Mouse (Mus musculus) liver (tissue): ENCODE data around the gene Klb.

Experiments
- DNase-seq: peaks from one replicate; pipeline ENCODE4 v3.0.0-alpha.2; 2020; ENCODE audit warnings: mixed read lengths

The Klb gene

DNA sequence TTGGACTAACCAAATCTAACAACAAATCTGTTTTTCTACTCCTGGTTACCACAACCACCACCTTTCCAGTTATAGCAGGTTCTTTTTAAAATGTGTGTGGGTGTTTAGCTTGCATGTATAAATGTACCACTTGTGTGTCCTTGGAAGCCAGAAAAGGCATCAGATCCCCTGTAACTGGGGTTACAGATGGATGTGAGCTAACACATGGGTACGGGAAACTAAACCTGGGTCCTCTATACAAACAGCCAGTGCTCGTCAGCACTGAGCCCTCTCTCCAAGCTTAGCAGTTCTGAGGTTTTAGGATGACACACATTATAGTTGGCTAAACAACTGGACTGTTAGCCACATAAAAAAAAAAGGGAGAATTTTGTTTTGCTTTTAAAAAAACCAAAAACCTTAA lies 37.6 kb downstream of the Klb start:
- no peak for DNase-seq

GRCm38 (mm10) chr5:65387008-65387867 lies 39.1 kb downstream of the Klb start:
- no peak for DNase-seq

DNA sequence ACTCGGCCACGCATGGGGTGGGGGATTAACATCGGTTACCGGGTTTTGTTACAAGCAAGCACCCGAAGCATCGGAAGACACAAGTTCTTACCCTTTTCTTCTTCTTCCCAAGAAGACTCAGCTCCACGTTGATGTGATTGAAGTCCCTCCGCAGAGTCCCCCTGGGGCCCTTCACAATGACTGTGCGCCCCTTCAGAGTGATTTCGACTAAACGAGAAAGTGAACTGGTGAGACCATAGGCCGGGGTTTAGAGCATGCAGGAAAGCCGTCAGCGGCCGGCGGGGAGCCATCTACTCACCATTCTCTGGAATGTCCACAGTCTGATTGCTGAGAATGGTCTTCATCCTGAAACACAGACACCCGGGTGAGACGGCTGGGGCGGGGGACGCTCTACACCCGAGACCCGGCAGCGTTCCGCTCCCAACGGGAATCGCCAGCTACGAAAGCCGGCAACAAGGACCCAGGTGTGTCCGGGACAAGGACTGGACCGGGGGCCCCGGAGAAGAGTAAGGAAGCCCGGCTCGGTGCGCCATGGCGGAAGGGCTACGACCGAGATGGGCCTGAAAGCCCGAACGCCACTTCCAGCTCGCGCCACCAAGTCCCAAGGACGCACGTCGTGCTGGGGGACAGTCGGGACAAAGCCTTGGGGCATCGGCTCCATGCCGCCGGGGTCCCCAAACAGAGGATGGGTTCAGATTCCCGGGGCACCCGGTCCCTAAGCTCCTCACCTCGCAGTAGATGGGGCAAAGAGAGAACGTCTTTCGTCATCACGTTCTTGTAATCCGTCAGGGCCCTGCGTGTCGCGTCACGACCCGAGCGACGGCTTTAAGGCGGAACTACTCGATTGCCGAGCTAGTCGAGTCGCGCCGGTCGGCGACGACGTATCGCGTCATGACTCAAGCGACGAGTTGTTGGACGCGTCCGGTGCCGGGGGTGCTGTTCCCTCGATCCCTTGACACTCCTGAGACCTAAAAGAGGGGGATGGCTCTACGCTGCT lies 42.8 kb downstream of the Klb start, which contains the start of the genes Rpl9 and Lias:
Gene Rpl9, minus strand, starts transcription at position 797 of the 997 bp plus-strand sequence.
Gene Lias, plus strand, starts transcription at position 850 of the 997 bp plus-strand sequence.
- DNase-seq = peak; percentile 98

DNA sequence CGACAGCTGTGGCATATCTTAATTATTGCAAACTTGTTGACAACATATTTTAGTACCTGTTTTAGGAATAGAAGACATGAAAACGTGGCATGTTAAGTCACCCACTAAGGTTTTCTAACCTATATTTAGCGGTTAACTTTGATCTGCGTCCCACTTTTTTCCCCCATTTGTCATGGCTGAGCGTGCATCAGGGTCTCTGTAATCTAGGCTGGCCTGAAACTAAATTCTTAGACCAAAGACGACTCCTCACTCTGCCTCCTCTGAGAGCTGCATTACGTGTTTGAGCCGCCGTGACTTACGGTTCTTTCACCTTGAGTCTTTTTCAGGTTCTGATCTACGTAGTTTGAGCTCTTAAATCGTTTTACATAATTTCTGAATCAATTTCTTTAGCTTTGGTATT lies 43.6 kb downstream of the Klb start:
- no peak for DNase-seq

- DNase-seq = no peak
Measured at GRCm38 (mm10) chr5:65394425-65394824, 46.3 kb downstream of the Klb start.

DNA sequence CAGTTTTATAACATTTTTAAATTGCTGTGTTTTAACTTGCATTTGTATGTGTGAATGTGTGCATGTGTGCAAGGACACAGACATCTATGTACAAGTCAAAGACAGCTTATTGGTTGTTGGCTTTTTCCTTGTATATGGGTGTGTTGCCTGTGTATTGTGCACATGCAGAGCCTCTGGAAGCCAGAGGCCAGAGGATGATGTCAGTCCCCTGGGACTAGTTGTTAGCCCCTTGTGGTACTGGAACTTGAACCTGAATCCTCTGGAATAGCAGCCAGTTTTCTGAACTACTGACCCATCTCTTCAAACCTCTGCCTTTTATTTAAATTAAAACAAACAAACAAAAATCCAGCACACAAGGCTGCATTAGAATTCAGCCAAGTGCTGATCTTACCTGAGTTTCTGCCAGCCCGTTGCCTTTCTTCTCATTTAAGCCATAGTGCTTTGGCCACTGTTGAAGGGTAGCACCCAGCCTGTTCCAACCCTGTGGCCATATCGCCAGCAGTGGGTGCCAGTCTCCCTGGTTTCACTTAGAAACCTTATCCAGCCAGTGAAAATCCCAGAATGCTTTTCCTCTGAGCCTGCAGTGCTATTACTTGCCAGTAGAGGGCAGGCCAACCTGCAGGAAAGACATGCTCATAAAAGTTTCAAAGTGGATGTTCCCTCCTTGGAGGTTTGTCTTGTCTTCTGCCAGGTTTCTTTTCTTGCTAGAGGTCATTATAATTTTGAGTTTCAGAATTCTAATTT lies 53.3 kb downstream of the Klb start:
- DNase-seq = peak; percentile 78

DNA sequence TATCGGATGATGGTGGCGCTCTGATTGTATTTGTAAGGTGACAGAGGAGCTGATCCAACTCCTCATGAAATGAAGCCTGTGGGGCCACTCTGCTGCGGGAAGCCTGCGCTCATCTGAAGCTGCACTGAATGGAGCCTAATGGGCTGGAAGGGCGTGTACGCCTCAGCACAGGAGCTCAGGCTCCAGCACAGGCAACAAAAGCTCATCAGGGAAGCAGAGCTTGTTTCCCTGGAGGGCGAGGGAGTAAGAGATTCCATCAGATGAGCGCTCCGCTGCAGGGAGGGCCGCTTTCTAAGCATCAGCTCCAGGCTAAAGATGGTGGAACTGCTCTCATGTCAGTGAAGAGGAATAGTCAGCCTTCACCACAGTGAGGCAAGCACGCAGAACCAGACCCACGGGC lies 59.9 kb downstream of the Klb start:
- no peak for DNase-seq

DNA sequence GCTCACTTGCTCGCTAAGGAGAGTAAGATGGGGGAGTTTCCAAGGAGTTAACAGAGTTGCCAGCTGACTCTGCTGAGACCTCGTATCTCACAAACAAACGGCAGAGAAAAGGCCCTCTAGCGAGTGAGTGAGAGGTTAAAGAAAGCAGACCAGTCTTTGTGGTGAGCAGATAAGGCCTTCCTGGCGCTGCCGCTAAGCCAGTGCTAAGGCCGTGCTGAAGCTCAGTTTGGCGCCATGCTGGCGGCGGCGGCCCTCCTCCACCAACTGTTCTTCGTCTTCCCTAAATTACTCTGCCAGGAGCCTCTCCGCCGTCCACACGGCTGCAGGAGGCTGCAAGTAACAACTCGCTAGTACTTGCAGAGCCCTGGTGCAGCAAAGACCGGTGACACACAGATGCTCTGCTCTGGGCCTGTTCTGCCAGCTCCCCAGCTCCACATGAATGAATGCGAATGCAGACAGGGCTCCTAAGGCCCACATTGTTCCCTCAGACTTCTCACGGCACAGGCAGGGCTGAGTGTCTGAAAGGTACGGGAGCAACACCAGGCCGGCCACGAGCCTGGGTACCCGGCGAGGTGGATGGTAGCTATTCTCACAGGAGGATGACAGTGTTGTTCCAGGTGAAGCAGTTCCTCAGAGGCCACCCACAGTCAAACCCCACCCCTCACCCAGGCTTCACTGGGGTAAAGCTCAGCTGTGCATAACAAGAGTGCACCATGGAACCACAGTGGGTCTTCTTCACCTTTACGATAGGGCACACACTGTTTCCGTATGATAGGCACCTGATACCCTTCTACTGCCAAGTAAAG lies 67.7 kb downstream of the Klb start:
- peak; percentile 80 for DNase-seq

GRCm38 (mm10) chr5:65419136-65419535 lies 71.0 kb downstream of the Klb start:
- no peak for DNase-seq

DNA sequence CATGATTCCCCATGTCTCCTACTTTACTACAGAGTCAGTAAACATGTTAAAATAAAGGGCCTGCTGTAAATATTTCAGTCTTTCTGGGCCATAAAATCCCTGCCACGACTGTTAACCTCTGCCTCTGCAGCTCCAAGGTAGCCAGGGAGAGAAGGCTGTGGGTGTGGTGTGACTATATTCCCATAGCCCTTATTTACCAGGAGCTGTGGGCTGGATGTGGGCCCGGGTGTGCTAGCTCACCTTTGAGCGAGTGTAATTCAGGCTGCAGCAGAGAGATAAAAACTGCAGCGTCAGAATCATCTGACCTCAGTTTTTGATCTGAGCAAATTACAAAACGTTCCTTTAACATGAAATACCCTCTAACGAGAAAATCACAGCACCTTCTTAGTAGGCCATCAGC lies 72.7 kb downstream of the Klb start:
- DNase-seq = peak; percentile 27

DNA sequence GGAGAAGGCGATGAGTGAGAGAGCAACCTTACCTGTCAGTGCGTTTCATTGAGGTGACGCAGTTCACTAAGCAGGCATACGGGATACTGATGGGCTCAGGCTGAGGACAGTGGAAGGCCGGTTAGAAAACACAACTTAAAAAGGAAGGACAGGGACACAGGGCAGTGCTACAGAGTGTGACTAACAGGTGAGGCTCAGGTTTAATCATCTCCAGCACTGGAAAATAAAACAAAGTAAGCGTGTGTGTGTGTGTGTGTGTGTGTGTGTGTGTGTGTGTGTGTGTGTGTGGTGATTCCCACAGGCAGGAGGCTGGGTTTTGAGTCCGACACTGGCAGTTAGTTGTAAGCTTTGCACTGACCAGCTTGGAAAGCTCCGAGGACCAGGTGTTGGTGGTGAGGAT lies 74.7 kb downstream of the Klb start:
- DNase-seq = no peak

GRCm38 (mm10) chr5:65424215-65424614 lies 76.1 kb downstream of the Klb start:
- DNase-seq = no peak

DNA sequence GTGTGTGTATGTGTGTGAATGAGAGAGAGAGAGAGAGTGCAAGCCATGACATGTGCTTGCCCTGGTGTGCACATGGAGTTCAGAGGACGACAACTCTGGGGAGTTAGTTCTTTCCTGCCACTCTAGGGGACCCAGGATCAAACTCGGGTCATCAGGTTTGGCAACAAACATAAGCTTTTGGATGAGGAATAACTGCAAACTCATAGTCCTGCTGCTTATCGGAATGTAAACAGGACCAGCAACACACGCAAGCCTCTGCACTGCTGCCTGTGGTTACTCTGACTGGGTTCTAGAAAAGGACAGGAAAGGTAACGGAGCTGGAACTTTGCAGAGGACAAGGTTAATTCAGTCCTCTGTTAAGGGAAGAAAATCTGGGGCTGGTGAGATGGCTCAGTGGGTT lies 77.1 kb downstream of the Klb start:
- no peak for DNase-seq

- DNase-seq = no peak
Measured at GRCm38 (mm10) chr5:65428321-65428720, 80.2 kb downstream of the Klb start.

GRCm38 (mm10) chr5:65429441-65429840 lies 81.3 kb downstream of the Klb start:
- no peak for DNase-seq
